ENCODE assay signal across 10 mouse cellular contexts in genomic region chr4:141720761-141721523, GRCm38 (mm10). TPM values are rescaled to one million over a fixed set of nuclear protein-coding genes. Genes with fewer than 3 reads are reported as not detected.
DNase-seq lines count a peak whose midpoint lies in the region; ATAC-seq and TF ChIP-seq lines count a peak whose summit lies in the region.
"Had no signal": no experiment of that assay in that cellular context is flagged by ENCODE, and none has a peak within 500 bp of the region (broad histone marks: within the 10 kb centered on the region; RNA-seq: fewer than 3 reads in every experiment).

No protein-coding gene starts in this region.

- DNase-seq in embryonic facial prominence, embryonic 10.5 days (ENCODE audit: low spot score), result no peak
- peak; percentile 73 for DNase-seq in midbrain, embryonic 11.5 days (ENCODE audit: low spot score, missing footprints)
- no peak for DNase-seq in limb, embryonic 10.5 days (ENCODE audit: low spot score)
- no peak for DNase-seq in testis, postnatal 10 days (ENCODE audit: low spot score)
- no peak for DNase-seq in Muller cell, postnatal 12 days (ENCODE audit: inconsistent ontology term)
- DNase-seq: kidney, adult 18-20 months had no signal

- H3K4me2 ChIP-seq in embryonic facial prominence, embryonic 12.5 days (replicated peaks), result peak overlapping the region; percentile 85
- no peak overlapping the region for H3K4me2 ChIP-seq in midbrain, embryonic 11.5 days
- no peak overlapping the region for H3K4me2 ChIP-seq in midbrain, embryonic 15.5 days

- H3K9me3 ChIP-seq in embryonic facial prominence, embryonic 12.5 days, result no peaks in the 10 kb centered on the region
- no peaks in the 10 kb centered on the region for H3K9me3 ChIP-seq in embryonic facial prominence, embryonic 10.5 days
- no peaks in the 10 kb centered on the region for H3K9me3 ChIP-seq in midbrain, embryonic 11.5 days (ENCODE audit: control insufficient read depth, low read length)
- no peaks in the 10 kb centered on the region for H3K9me3 ChIP-seq in midbrain, embryonic 15.5 days
- no peaks in the 10 kb centered on the region for H3K9me3 ChIP-seq in limb, embryonic 10.5 days (replicated peaks)

- H3K36me3 ChIP-seq in embryonic facial prominence, embryonic 12.5 days, result peaks cover 6% of the 10 kb centered on the region
- peaks cover 37% of the 10 kb centered on the region for H3K36me3 ChIP-seq in embryonic facial prominence, embryonic 10.5 days (replicated peaks)
- H3K36me3 ChIP-seq in midbrain, embryonic 11.5 days (ENCODE audit: control insufficient read depth, insufficient read depth, low read length), result no peaks in the 10 kb centered on the region
- 0 out of 2 replicates have a peak, but pooled peaks cover 5% of the 10 kb centered on the region for H3K36me3 ChIP-seq in midbrain, embryonic 15.5 days (replicated peaks)
- peaks cover 41% of the 10 kb centered on the region for H3K36me3 ChIP-seq in limb, embryonic 10.5 days

- TF ChIP-seq CTCF in olfactory bulb, adult 2 months (IDR thresholded peaks at IDR 0.05; ENCODE audit: insufficient read depth, low read depth, low read length), result no peak

- H3K9ac ChIP-seq in embryonic facial prominence, embryonic 12.5 days, result no peak overlapping the region
- no peak overlapping the region for H3K9ac ChIP-seq in midbrain, embryonic 11.5 days (ENCODE audit: low read length)
- H3K9ac ChIP-seq in midbrain, embryonic 15.5 days, result no peak overlapping the region

- ATAC-seq in embryonic facial prominence, embryonic 12.5 days (ENCODE audit: insufficient number of reproducible peaks, insufficient read depth, low FRiP score, low TSS enrichment), result peak; percentile 48; the same call in 1 of the 2 replicates
- no peak for ATAC-seq in midbrain, embryonic 11.5 days (ENCODE audit: low FRiP score)
- ATAC-seq in midbrain, embryonic 15.5 days (replicated peaks), result no peak

- H3K4me1 ChIP-seq in embryonic facial prominence, embryonic 12.5 days, result peaks cover 22% of the 10 kb centered on the region
- H3K4me1 ChIP-seq in embryonic facial prominence, embryonic 10.5 days, result peaks cover 36% of the 10 kb centered on the region
- H3K4me1 ChIP-seq in midbrain, embryonic 11.5 days (ENCODE audit: control insufficient read depth, insufficient read depth, low read length), result peaks cover 11% of the 10 kb centered on the region
- peaks cover 25% of the 10 kb centered on the region for H3K4me1 ChIP-seq in midbrain, embryonic 15.5 days
- peaks cover 23% of the 10 kb centered on the region for H3K4me1 ChIP-seq in limb, embryonic 10.5 days
- peaks cover 6% of the 10 kb centered on the region; the same call in 1 of the 2 replicates for H3K4me1 ChIP-seq in olfactory bulb, adult 2 months (ENCODE audit: control insufficient read depth, insufficient read depth, low read length)

- H3K4me3 ChIP-seq in embryonic facial prominence, embryonic 12.5 days, result 0 out of 2 replicates have a peak overlapping the region, but pooled peaks have one; percentile 100
- no peak overlapping the region for H3K4me3 ChIP-seq in embryonic facial prominence, embryonic 10.5 days
- no peak overlapping the region for H3K4me3 ChIP-seq in midbrain, embryonic 11.5 days (ENCODE audit: low read depth, low read length)
- no peak overlapping the region for H3K4me3 ChIP-seq in midbrain, embryonic 15.5 days
- H3K4me3 ChIP-seq in limb, embryonic 10.5 days, result peak overlapping the region; percentile 100; the same call in 1 of the 2 replicates
- H3K4me3 ChIP-seq in olfactory bulb, adult 2 months (ENCODE audit: insufficient read depth, low read depth, low read length), result no peak overlapping the region

- 67% methylated on average over 6 of the region's 6 CpGs for WGBS in embryonic facial prominence, embryonic 12.5 days
- whole genome bisulfite sequencing in embryonic facial prominence, embryonic 10.5 days, result 81% methylated on average over 6 of the region's 6 CpGs
- 87% methylated on average over 6 of the region's 6 CpGs for WGBS in midbrain, embryonic 11.5 days
- WGBS in midbrain, embryonic 15.5 days, result 82% methylated on average over 6 of the region's 6 CpGs
- WGBS in limb, embryonic 10.5 days, result 86% methylated on average over 6 of the region's 6 CpGs
- 11% methylated on average over 6 of the region's 6 CpGs for WGBS in olfactory bulb, adult 2 months

- H3K27me3 ChIP-seq in embryonic facial prominence, embryonic 12.5 days, result no peaks in the 10 kb centered on the region
- no peaks in the 10 kb centered on the region for H3K27me3 ChIP-seq in embryonic facial prominence, embryonic 10.5 days (replicated peaks; ENCODE audit: low read depth, poor library complexity, severe bottlenecking)
- H3K27me3 ChIP-seq in midbrain, embryonic 11.5 days (ENCODE audit: control insufficient read depth, insufficient read depth, low read length), result no peaks in the 10 kb centered on the region
- H3K27me3 ChIP-seq in midbrain, embryonic 15.5 days (replicated peaks), result no peaks in the 10 kb centered on the region
- no peaks in the 10 kb centered on the region for H3K27me3 ChIP-seq in limb, embryonic 10.5 days (ENCODE audit: low read depth, poor library complexity, severe bottlenecking)

- H3K27ac ChIP-seq in embryonic facial prominence, embryonic 12.5 days, result peak overlapping the region; percentile 24; the same call in 1 of the 2 replicates
- no peak overlapping the region for H3K27ac ChIP-seq in embryonic facial prominence, embryonic 10.5 days (replicated peaks)
- no peak overlapping the region for H3K27ac ChIP-seq in midbrain, embryonic 11.5 days (ENCODE audit: low read depth, low read length)
- no peak overlapping the region for H3K27ac ChIP-seq in midbrain, embryonic 15.5 days
- H3K27ac ChIP-seq in limb, embryonic 10.5 days, result no peak overlapping the region
- H3K27ac ChIP-seq in olfactory bulb, adult 2 months (ENCODE audit: insufficient read depth, low read depth, low read length), result peak overlapping the region; percentile 10; the same call in 1 of the 2 replicates

- no peak for TF ChIP-seq POLR2A in olfactory bulb, adult 2 months (IDR thresholded peaks at IDR 0.05; ENCODE audit: insufficient read depth, low read depth, low read length)

RNA-seq across cellular contexts. Expression of gene Ddi2, which starts 2.3 kb away (rescaled TPM):
- polyA plus RNA-seq in embryonic facial prominence, embryonic 12.5 days (2016; fragmentation: Nextera tagmentation; extraction: Ambion mirVana), result 28.7 and 29.5 TPM in 2 replicates
- 28.1 and 31.8 TPM in 2 replicates for polyA plus RNA-seq in embryonic facial prominence, embryonic 10.5 days (2016; fragmentation: Nextera tagmentation; extraction: Ambion mirVana)
- polyA plus RNA-seq in midbrain, embryonic 11.5 days (2014; fragmentation: Nextera tagmentation; extraction: Ambion mirVana), result 17.5 and 18.1 TPM in 2 replicates
- 13.3 and 14.0 TPM in 2 replicates for polyA plus RNA-seq in midbrain, embryonic 15.5 days (2015; fragmentation: Nextera tagmentation; extraction: Ambion mirVana)
- polyA plus RNA-seq in limb, embryonic 10.5 days (2016; fragmentation: Nextera tagmentation; extraction: Ambion mirVana), result 33.2 and 33.8 TPM in 2 replicates
- 31.7 TPM in 1 of 2 replicates, not detected in the other for polyA plus RNA-seq in olfactory bulb, adult 2 months (2012; ENCODE audit: insufficient read depth, insufficient read length, low replicate concordance, missing spikeins)

RNA-seq across cellular contexts. Expression of gene Agmat, which starts 25.5 kb away (rescaled TPM):
- polyA plus RNA-seq in embryonic facial prominence, embryonic 12.5 days (2016; fragmentation: Nextera tagmentation; extraction: Ambion mirVana), result not detected in 2 replicates
- polyA plus RNA-seq in embryonic facial prominence, embryonic 10.5 days (2016; fragmentation: Nextera tagmentation; extraction: Ambion mirVana), result not detected in 2 replicates
- not detected in 2 replicates for polyA plus RNA-seq in midbrain, embryonic 11.5 days (2014; fragmentation: Nextera tagmentation; extraction: Ambion mirVana)
- polyA plus RNA-seq in midbrain, embryonic 15.5 days (2015; fragmentation: Nextera tagmentation; extraction: Ambion mirVana), result not detected in 2 replicates
- polyA plus RNA-seq in limb, embryonic 10.5 days (2016; fragmentation: Nextera tagmentation; extraction: Ambion mirVana), result not detected in 2 replicates
- not detected in 2 replicates for polyA plus RNA-seq in olfactory bulb, adult 2 months (2012; ENCODE audit: insufficient read depth, insufficient read length, low replicate concordance, missing spikeins)
- polyA plus RNA-seq: urinary bladder, adult 2 months had no signal

RNA-seq across cellular contexts. Expression of gene Rsc1a1, which starts 35.5 kb away (rescaled TPM):
- 1.5 TPM in 1 of 2 replicates, not detected in the other for polyA plus RNA-seq in embryonic facial prominence, embryonic 12.5 days (2016; fragmentation: Nextera tagmentation; extraction: Ambion mirVana)
- polyA plus RNA-seq in embryonic facial prominence, embryonic 10.5 days (2016; fragmentation: Nextera tagmentation; extraction: Ambion mirVana), result 1.1 and 2.3 TPM in 2 replicates
- polyA plus RNA-seq in midbrain, embryonic 11.5 days (2014; fragmentation: Nextera tagmentation; extraction: Ambion mirVana), result 0.11 and 1.4 TPM in 2 replicates
- polyA plus RNA-seq in midbrain, embryonic 15.5 days (2015; fragmentation: Nextera tagmentation; extraction: Ambion mirVana), result 0.49 and 0.53 TPM in 2 replicates
- 1.3 and 3.0 TPM in 2 replicates for polyA plus RNA-seq in limb, embryonic 10.5 days (2016; fragmentation: Nextera tagmentation; extraction: Ambion mirVana)
- polyA plus RNA-seq in olfactory bulb, adult 2 months (2012; ENCODE audit: insufficient read depth, insufficient read length, low replicate concordance, missing spikeins), result not detected in 2 replicates

RNA-seq across cellular contexts. Expression of gene Plekhm2, which starts 56.2 kb away (rescaled TPM):
- polyA plus RNA-seq in embryonic facial prominence, embryonic 12.5 days (2016; fragmentation: Nextera tagmentation; extraction: Ambion mirVana), result 9.8 and 10.6 TPM in 2 replicates
- 4.9 and 5.2 TPM in 2 replicates for polyA plus RNA-seq in embryonic facial prominence, embryonic 10.5 days (2016; fragmentation: Nextera tagmentation; extraction: Ambion mirVana)
- polyA plus RNA-seq in midbrain, embryonic 11.5 days (2014; fragmentation: Nextera tagmentation; extraction: Ambion mirVana), result 2.4 and 3.0 TPM in 2 replicates
- 9.7 and 10.7 TPM in 2 replicates for polyA plus RNA-seq in midbrain, embryonic 15.5 days (2015; fragmentation: Nextera tagmentation; extraction: Ambion mirVana)
- 5.0 and 5.6 TPM in 2 replicates for polyA plus RNA-seq in limb, embryonic 10.5 days (2016; fragmentation: Nextera tagmentation; extraction: Ambion mirVana)
- polyA plus RNA-seq in olfactory bulb, adult 2 months (2012; ENCODE audit: insufficient read depth, insufficient read length, low replicate concordance, missing spikeins), result not detected in 2 replicates

Comparison
In these comparisons a context has a peak if more than half of its experiments do, and no peak if none do; other contexts are left out.
1. H3K27ac ChIP-seq: peak in embryonic facial prominence, embryonic 12.5 days (single experiment) and olfactory bulb, adult 2 months (single experiment); none in embryonic facial prominence, embryonic 10.5 days (single experiment), midbrain, embryonic 11.5 days (single experiment), midbrain, embryonic 15.5 days (single experiment) and limb, embryonic 10.5 days (single experiment).
2. H3K4me3 ChIP-seq: peak in embryonic facial prominence, embryonic 12.5 days (single experiment) and limb, embryonic 10.5 days (single experiment); none in embryonic facial prominence, embryonic 10.5 days (single experiment), midbrain, embryonic 11.5 days (single experiment), midbrain, embryonic 15.5 days (single experiment) and olfactory bulb, adult 2 months (single experiment).